Mouse (Mus musculus) spleen, postnatal 4 days (tissue): ENCODE results near the gene Wdr62.
A peak's percentile ranks its signal among the peaks of the same experiment; 100 is the strongest.
"Not testable (repeated sequence)": the region's sequence is repeated elsewhere in the genome, so short reads cannot be mapped to it uniquely, and the experiment has no call there.

Experiments used
- DNase-seq, 2 experiments: peaks; one replicate each; pipeline ENCODE4 v3.0.0; 2022; ENCODE audit warnings: low spot score in 2 of 2

Wdr62 gene

DNA sequence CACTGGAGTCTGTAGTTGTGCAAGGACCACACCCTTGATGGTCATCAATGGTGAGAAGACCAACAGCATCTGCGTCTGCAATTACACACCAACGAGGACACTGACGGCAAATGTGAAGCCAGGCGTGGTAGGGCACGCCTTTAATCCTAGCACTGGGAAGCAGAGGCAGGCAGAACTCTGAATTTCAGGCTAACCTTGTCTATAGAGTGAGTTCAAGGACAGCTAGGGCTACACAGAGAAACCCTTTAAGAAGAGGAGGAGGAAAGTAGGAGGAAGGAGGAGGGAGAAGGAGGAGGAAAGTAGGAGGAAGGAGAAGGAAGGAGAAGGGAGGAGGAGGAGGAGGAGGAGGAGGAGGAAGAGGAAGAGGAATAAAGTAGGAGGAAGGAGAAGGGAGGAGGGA, 14.7 kb downstream of the Wdr62 start:
- no peak for DNase-seq

DNA sequence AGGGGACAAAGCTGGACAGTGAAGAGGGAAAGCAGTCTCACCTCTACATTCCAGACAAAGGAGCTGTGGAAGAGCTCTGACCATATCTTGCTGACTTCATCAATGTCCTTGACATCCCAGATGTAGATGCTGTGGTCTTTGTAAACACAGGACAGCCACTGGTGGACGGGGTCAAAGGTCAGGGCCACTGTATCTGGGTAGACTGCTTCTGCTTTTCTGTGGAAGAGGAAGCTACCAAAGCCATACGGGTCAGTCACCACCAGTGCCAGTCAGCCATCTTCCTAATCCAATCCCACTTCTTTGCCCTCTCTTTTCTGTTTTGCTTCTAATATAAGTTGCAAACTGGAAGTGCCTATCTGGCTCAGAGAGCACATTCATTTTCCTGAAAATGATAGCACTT, 15.2 kb downstream of the Wdr62 start:
- DNase-seq: no peak

DNA sequence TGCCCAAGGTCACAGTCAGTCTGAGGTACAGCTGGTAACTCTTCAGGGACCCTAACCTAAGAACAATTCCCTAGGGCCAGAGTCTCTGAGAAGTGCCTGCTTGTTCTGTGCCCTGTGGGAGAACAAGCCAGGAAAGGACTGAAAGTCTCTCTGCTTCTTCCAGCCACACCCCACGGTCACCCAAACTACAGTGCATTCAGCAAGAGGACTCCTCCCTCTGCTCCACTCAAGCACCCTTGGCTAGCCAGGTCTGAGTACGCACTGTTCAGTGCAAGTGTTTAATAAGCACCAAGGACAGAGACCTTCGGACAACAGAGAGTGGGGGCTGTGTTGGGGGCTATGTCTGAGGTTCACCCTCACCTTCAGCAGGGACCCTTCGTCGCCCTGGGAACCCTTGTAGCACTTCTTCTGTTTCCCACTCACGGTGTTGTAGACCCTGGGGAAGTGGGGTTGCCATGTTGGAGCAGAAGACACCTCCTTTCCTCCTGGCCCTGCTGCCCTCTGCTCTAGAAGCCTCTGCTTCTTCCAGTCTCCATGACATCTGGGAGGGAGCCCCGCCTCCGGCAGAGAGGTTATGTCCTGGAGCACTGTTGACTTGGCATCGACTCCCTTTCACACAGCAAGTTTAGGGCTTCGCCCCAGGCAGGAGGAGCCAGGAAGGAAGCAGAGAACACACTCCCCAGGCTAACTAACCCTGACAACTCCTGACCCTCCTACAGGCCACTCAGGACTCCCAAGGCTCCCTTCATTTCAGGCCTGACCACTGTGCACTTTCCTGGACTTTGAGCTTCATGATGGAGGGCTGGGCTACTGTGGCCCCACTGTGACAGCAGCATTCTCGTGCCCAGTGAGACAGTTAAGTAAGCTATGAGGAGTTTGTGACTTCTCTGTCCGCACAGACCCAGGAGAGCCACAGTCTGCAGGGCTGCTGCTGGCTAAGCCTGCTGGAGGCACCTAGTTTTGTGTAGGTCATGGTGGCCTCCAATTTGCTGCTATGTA, 28.0 kb downstream of the Wdr62 start:
- no peak for DNase-seq

DNA sequence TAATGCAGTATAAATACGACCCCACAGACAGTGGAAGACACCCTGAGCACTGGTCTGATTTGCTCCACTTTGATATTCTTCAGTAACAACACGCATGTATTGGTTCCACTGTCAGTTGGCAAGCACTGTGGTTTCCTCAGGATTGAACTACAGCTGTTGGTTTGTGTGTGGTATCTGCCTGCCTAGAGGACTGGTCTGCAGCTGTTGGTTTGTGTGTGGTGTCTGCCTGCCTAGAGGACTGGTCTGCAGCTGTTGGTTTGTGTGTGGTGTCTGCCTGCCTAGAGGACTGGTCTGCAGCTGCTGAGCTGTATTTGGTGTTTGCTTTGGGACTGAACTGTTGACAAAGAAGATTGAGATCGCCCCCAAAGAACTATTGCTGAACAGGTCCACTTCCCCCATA, 42.8 kb downstream of the Wdr62 start:
- not testable (repeated sequence) for DNase-seq

DNA sequence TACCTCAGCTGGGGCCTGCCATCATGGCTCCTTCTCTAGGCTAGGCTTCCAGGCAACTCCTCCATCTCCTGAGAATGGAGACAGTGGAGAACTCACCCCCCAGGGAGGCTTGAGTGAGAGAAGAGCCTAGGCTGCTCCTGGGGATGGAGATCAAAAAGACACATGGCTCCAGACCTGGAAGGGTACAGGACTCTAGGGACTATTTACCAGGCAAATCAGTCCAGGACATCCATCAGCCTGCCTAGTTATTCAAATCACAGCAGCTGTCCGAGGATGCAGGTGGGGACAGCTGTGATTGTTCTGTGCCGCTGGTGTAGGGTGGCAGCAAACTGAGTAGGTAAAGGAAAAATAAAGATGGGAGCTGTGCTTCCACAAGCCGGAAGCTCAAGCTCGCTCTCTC, 44.6 kb downstream of the Wdr62 start, which contains the start of gene Ovol3:
Ovol3 (minus strand) TSS at position 101 of the 400 bp plus-strand sequence.
- DNase-seq: no peak

DNA sequence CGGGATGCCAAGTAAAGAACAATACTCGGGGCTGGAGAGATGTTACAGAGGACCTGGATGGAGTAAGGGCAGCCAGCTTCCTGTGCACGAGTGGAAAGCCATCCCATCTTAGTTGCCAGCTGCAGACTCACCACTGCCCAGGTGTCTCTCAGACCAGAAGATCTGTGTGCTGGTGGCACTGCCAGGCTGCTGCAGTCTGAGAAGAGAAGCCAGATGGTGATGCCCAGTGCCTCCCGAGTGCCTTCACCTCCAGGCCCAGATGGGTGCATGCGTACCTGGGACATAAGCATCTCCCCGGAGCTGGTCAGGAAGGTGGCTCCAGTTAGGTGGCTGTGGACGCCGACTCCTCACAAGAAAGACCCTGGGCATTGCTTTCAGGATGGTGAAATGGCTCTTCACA, 45.1 kb downstream of the Wdr62 start:
- DNase-seq: no peak

DNA sequence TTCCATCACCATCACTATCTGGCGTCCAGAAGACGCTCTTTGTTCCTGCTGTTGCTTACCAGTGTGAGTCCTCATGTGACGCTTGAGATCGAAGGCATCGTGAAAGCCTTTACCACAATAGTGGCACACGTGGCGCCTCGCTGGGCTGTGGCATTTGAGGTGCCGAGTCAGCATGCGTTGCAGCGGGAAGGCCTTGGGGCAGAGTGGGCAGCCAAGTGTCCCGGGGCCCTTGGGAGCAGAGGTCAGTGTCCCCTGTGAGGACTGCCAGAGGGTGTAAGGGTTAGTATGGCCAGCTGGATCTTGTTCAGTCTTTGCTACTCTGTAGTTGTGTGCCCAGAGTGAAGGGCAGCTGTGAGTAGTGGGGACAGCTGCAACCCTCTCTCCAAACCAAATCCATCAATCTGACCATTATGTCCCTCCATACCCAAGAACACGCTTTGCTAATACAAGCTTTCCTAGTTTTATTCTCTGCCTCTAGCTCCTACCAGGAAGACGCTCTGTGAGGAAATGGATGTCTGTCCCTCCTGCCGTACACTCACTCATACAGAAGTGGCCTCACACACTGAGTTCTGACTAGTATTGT, 45.9 kb downstream of the Wdr62 start:
- DNase-seq: no peak

DNA sequence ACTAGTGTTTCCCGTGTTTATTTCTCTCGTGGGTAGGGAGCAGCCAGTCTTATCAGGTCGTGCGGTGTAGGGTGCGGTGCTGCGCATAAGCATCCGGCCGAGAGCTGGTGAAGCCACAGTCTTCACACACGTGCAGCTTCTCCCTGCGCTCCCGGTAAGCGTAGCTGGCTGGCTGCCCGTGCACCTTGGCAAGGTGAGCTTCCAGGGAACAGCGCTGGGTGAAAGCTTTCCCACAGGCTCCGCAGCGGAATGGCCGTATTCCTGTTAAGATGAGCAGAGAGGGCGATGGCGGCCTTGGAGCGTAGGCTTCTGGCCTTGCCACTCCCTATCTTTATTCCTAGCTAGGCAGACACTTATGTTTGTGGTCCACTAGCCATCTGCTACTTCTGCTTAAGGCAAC, 46.8 kb downstream of the Wdr62 start:
- DNase-seq: no peak

DNA sequence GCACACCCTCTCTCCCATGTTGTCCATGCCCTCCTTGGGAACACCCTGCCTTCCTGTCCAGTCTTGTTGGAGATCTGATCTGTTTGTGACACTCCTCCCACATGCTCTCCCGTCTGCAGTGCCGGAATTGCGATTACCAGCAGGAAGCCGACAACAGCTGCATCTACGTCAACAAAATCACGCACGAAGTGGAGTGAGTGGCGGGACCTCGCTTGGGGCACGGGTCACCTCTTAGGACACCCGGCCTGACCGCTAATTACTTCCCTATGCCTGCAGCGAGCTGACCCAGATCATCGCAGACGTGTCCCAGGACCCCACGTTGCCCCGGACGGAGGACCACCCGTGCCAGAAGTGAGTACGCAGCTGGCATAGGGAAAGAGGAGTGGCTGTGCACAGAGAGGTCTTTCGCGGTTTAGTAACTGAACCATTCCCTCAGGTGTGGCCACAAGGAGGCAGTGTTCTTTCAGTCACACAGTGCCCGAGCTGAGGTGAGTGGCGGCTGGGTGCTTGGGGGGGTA, 47.5 kb downstream of the Wdr62 start:
- peak; percentile 69 to 85 for DNase-seq

DNA sequence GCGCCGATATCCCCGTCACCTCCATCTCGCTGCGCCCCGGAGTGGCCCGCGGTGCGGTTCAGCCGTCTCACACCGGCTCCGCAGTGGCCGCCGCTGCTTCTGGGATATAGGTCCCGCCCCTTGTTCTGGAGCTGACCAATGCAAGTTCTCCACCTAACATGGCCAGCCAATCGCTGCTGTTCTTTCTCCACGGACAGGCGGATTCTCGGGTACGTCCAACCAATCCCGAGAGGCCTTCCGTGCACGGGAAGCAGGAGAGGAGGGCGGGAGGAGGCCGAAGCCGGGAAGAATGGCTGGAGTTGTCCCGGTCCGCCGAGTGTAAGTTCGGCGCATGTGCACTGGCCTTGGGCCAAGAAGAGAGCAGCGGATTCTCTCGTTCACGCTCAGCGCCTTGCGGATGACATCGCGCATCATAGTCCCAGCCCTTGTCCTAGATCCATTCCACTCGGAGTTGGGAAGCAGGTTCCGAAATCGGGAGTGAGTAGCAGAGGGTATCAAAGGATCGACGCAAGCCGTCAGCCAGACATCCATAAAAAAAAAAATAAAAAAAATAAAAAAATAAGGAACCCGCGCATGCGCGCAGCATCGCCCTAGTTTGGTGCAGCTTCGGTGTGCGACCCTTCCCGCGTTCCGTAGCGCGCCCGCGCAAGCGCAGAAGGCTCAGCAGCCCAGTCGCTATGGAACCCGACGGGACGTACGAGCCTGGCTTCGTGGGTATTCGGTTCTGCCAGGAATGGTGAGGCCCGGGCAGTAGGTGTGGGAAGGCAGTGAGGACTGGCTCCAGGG, 48.4 kb downstream of the Wdr62 start, which contains the start of the genes Polr2i and Tbcb:
Polr2i (plus strand) TSS at position 280 of the 786 bp plus-strand sequence.
Tbcb (minus strand) TSS at position 604 of the 786 bp plus-strand sequence.
- DNase-seq: peak; percentile 94 to 98

DNA sequence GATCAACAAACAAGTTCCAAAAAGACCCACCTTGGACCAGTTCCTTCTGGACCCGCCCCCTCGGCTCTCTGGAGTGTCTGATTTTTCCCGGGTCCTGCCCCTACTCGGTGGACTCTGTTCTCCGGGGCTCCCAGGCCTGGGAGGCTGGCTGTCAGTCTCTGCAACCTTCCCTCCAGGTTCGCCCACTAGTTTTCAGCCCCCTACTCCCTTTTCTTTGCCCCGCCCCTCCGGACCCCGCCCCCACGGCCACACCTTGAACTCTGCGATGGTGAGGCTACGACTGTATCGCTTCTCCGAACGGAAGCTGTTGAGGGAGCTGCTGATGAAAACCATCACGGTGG, 48.9 kb downstream of the Wdr62 start:
- DNase-seq: no peak

DNA sequence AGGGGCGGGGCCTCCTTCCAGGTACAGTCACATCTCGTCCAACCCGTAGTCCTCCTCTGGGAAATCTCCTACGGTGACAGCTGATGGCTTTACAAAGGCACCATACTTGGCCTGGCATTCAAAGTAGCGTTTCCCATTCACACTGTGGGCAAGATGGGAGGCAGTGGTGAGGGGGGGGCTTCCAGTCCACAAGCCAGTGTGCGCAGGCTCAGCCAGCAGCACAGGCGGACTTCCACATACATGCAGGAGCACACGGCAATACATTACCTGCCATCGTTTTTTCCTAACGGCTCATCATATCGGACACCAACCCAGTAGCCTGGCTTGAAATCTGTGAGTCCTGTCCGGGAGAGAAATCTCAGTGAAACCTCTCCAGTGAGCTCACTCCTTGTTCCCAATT, 56.0 kb downstream of the Wdr62 start:
- DNase-seq: no peak

DNA sequence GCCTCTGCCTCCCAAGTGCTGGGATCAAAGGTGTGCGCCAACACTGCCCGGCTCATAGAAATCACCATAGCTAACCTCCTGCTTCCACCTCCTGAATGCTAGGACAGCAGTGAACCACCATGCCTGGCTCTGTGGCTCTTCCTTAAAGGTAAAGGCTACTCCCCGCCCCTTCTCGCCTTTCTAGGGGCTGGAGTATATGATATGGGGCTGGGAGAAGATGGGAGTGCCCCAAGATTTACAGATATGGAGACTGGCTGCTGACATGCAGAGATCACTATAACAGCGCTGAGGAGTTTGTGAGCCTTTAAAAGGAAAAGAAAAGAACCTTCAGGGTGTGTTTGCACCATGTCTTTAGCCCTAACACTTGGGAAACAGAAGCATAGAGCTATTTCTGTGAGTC, 58.0 kb downstream of the Wdr62 start:
- no peak for DNase-seq

DNA sequence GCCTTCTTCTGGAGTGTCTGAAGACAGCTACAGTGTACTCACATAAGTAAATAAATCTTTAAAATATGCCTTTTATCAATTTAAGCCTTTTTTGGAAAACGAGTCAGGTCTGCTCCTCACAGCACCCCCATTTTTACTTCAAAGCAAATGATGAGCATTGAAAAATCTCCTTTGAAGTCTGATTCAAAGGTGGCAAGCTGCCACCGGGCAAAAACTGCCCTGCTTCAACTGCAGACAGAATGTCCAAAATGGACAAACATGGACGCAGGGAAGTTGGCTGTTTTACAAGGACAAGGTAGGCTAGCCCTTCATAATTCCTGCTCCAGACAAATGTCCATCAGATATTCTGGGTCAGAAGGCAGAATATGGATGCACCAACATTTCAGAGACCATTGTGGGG, 58.8 kb downstream of the Wdr62 start:
- DNase-seq: no peak

DNA sequence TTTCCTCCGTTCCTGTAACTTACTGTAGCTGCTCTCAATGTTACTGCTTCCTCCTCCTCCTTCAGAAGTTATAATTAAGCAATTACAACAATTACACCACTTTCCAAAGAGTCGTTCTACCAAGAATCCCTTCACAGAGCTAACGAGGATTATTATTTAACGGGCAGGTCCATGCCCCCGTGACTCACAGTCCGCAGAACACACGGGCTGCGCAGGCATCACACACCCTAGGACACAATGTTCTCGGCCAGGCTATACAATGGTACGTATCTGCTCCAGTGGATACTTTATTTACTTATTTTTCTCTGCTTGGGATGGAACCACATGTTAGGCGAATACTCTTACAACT, 60.2 kb downstream of the Wdr62 start:
- no peak for DNase-seq

DNA sequence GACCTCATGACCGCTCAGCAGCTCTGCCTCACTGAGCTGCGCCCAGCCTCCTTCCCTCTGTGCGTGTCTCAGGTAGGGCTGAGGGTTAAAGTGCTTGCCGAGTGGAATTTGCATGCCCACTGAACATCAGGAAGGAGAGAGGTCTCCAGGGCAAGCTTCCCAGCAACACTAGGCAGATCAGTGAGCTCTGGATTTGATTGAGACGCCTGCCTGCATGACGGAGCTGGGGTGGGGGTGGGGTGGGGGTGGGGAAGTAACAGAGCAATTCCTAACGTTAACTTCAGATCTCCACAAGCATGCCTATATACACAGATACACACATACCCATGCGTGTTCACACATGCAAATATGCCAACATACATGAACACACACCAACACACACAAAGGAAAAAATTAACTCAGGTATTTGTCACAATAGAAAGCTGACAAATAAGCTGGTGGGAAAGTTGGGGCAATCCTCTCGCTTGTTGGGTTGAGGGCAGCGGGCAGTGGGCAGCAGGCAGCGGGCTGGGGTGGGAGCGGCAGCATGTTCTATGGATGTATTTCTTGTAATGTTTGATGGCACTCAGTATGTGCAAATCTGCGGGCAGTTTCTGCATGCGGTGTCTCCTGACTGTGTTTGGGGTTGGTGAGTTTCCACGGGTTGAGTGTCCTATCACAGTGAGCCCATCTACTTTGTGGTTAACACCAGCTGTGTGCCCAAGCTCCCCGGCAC, 60.8 kb downstream of the Wdr62 start:
- DNase-seq: peak in 1 of 2 experiments; percentile 65

DNA sequence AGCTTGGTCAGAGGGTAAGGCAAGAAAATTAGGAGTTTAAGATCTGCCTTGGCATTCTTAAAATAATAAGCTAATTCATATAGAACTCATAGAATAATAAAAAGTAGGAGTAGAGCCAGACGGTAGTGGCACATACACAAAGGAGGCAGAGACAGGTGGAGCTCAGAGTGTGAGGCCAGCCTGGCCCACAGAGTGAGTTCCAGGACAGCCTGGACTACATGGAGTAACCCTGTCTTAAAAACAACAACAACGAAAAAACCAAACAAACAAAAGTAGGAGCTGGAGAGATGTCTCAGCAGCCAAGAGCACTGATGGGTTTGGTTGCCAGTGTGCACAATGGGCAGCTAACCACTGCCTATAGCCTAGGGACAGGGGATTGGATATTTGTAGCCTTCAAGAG, 62.9 kb downstream of the Wdr62 start:
- DNase-seq: no peak

DNA sequence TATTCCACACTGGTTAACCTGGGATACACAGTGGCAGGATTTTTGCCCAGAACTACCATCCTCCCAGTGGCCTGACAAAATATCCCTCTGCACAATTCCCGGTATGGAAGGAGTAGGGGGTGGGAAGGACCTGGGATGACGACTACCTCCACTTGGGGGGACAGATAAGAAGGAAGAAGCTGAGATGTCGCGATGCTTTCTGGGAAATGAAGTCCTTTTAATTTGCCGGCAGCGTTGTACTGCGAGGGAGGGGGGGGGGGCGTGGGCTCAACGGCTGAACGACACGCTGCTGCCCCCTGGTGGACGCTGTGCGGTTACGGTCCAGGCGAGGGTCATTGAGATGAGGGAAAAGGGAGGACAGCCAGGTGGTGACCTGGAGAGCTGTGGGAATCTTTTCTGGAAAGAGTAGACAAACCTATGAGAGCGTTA, 63.5 kb downstream of the Wdr62 start:
- peak; percentile 66 to 92 for DNase-seq

DNA sequence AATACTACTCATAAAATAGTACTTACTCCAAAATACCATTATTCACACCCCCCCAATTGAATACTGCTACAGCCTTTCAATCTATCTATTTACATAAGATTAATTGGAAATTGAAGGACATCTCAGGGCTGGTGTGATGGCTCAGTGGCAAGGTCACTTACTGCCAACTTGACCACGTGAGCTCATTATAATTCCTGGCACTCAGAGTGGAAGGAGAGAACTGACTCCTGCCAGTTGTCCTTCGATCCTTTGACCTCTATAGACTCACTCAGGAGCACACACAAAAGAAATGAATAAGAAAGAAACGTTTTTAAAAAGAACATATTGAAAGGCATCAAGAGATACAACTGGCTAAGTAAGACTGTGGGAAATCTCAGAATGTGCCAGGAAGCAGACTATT, 64.3 kb downstream of the Wdr62 start:
- DNase-seq: no peak

DNA sequence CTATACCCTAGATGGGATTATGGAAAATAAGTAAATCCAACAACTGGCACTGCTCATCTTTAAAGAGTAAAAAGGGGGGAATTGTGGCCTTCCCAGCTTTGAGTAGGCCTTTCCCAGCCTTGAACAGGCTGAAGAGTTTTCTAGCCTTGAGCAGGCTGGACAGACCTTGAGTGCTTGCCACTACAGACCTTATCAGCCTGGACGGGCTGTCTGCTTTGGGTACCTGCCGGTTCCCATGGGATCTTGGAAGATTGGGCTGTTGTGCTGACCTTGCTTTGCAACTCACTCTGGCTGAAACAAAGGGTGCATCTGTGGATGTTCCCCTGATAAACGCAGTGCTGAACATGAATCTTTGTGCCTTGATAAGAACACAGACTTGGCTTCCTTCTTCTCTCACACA, 66.3 kb downstream of the Wdr62 start:
- DNase-seq: no peak

DNA sequence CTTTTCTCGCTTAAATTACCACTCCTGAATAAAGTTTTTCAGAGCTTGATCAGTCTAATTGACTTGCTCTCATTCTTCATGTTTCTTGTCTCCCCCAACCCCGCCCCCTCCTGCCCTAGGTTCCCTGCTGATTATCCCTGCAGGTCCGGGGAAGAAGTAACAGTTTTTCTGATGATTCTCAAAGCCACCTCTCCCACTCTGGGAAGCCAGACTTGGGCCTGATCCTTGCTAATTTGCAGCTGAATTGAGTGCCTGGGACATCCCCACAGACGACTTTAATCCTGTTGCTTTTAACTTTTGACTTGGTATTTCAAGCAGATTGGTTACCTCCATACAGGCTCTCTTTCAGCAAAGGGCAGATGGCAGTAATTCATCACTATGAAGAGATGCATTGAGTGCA, 69.2 kb downstream of the Wdr62 start:
- DNase-seq: no peak
